Mouse (Mus musculus) stomach, embryonic 15.5 days (tissue): ENCODE measurements around the gene AU018091. TPM values are rescaled to one million over a fixed set of nuclear protein-coding genes. Genes with fewer than 3 reads are reported as not detected.
"Not testable (repeated sequence)": the region's sequence is repeated elsewhere in the genome, so short reads cannot be mapped to it uniquely, and the experiment has no call there.

ENCODE experiments used
- ATAC-seq: fragments of 200-750 bp; cut with Nextera tagmentation; 2 replicates; pipeline ENCODE4 v1.8.0; 2017; ENCODE audit warnings: low read depth, moderate number of reproducible peaks, moderate TSS enrichment; ENCODE audit not compliant: insufficient read depth, low FRiP score
- H3K27ac ChIP-seq: fragments of 300-500 bp; sonication (generic); 2 replicates; pipeline ENCODE4 v1.5.1; 2015; ENCODE audit warnings: mild to moderate bottlenecking, inconsistent platforms
- H3K27me3 ChIP-seq: fragments of 300-500 bp; sonication (generic); replicated peaks from 2 replicates; pipeline ENCODE4 v1.6.1; 2015; ENCODE audit warnings: inconsistent platforms
- H3K36me3 ChIP-seq: fragments of 300-500 bp; sonication (generic); 2 replicates; pipeline ENCODE4 v1.6.1; 2015; ENCODE audit warnings: inconsistent platforms
- H3K4me1 ChIP-seq: fragments of 300-500 bp; sonication (generic); 2 replicates; pipeline ENCODE4 v1.6.1; 2015; ENCODE audit warnings: inconsistent platforms
- H3K4me2 ChIP-seq: fragments of 300-500 bp; sonication (generic); 2 replicates; pipeline ENCODE4 v1.6.1; 2015; ENCODE audit warnings: mild to moderate bottlenecking, inconsistent platforms
- H3K4me3 ChIP-seq: fragments of 300-500 bp; sonication (generic); replicated peaks from 2 replicates; pipeline ENCODE4 v1.5.1; 2015; ENCODE audit warnings: inconsistent platforms
- H3K9ac ChIP-seq: fragments of 300-500 bp; sonication (generic); 2 replicates; pipeline ENCODE4 v1.6.1; 2015; ENCODE audit warnings: inconsistent platforms
- H3K9me3 ChIP-seq: fragments of 300-500 bp; sonication (generic); 2 replicates; pipeline ENCODE4 v1.6.1; 2016; ENCODE audit warnings: inconsistent platforms
- WGBS: fragments of 180-500 bp; shearing (Covaris S2); methylation state at CpG from one replicate; pipeline ENCODE4 v1.1.7; 2015; 5-methylcytosine and 5-hydroxymethylcytosine counted together
- polyA plus RNA-seq: library from polyadenylated mRNA; unstranded; fragments of >200 nt; fragmentation: Nextera tagmentation; extraction: Ambion mirVana; gene quantifications from 2 replicates; pipeline ENCODE4 v1.2.1, GENCODE M21; 2015

The AU018091 gene
- polyA plus RNA-seq, 1 experiment from 2014 or later: 0.10 TPM

GRCm38 (mm10) chr7:3198884-3199283 is 29.9 kb upstream of the AU018091 start:
- H3K4me3 ChIP-seq: no peak overlapping the region
- H3K9me3 ChIP-seq: no peaks in the 10 kb centered on the region
- ATAC-seq: no peak
- WGBS: 44% methylated on average over 11 of the region's 11 CpGs
- no peaks in the 10 kb centered on the region for H3K36me3 ChIP-seq
- no peak overlapping the region for H3K27ac ChIP-seq
- no peak overlapping the region for H3K9ac ChIP-seq
- H3K4me2 ChIP-seq: no peak overlapping the region
- H3K27me3 ChIP-seq: no peaks in the 10 kb centered on the region
- no peaks in the 10 kb centered on the region for H3K4me1 ChIP-seq

- Histone ChIP-seq H3K4me1 (no peaks in the 10 kb centered on the region), H3K27me3 (no peaks in the 10 kb centered on the region), H3K9me3 (no peaks in the 10 kb centered on the region), H3K36me3 (no peaks in the 10 kb centered on the region), H3K4me2 (no peak overlapping the region), H3K27ac (no peak overlapping the region), H3K9ac (no peak overlapping the region), H3K4me3 (no peak overlapping the region)
- no peak for ATAC-seq
- 68% methylated on average over 5 of the region's 5 CpGs for WGBS
Measured at GRCm38 (mm10) chr7:3195850-3196249, 26.8 kb upstream of the AU018091 start.

DNA sequence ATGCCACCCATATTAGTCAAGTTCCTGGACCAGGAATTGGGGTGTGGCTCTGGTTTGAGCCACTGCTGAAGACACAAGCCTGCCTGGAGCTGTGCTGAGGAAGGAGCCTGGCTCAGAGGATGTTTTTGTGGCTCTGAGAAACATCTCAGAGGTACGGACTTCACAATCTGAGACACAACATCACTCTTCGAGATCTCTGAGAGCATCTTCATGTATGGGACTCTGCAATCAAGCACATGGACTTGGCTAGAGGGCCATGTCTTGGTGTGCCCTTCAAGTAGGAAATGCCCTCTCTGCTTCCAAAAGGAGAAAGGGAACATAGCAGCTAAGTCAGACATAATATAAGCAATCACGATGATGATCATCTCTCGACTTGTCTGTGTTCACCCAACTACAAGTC is 25.5 kb upstream of the AU018091 start:
- WGBS: 93% methylated on average over 4 of the region's 4 CpGs

GRCm38 (mm10) chr7:3193905-3194304 is 24.9 kb upstream of the AU018091 start:
- 6% methylated on average over 6 of the region's 6 CpGs for WGBS
- no peaks in the 10 kb centered on the region for H3K9me3 ChIP-seq
- no peak for ATAC-seq
- H3K9ac ChIP-seq: no peak overlapping the region
- no peaks in the 10 kb centered on the region for H3K27me3 ChIP-seq
- H3K36me3 ChIP-seq: no peaks in the 10 kb centered on the region
- H3K4me2 ChIP-seq: no peak overlapping the region
- no peak overlapping the region for H3K4me3 ChIP-seq
- H3K4me1 ChIP-seq: no peaks in the 10 kb centered on the region
- no peak overlapping the region for H3K27ac ChIP-seq

More for the DNA sequence above, 25.5 kb upstream of the AU018091 start:
- Histone ChIP-seq H3K4me2 (no peak overlapping the region), H3K27me3 (no peaks in the 10 kb centered on the region), H3K27ac (no peak overlapping the region), H3K9me3 (no peaks in the 10 kb centered on the region), H3K36me3 (no peaks in the 10 kb centered on the region), H3K9ac (no peak overlapping the region), H3K4me1 (no peaks in the 10 kb centered on the region), H3K4me3 (no peak overlapping the region)
- no peak for ATAC-seq

GRCm38 (mm10) chr7:3193049-3193632 is 24.1 kb upstream of the AU018091 start:
- Histone ChIP-seq H3K9ac (no peak overlapping the region), H3K27ac (no peak overlapping the region), H3K4me1 (no peaks in the 10 kb centered on the region), H3K27me3 (no peaks in the 10 kb centered on the region), H3K36me3 (no peaks in the 10 kb centered on the region), H3K4me3 (no peak overlapping the region), H3K9me3 (no peaks in the 10 kb centered on the region), H3K4me2 (no peak overlapping the region)
- no peak for ATAC-seq
- WGBS: 73% methylated on average over 4 of the region's 4 CpGs

- ATAC-seq: no peak
- no peak overlapping the region for H3K4me3 ChIP-seq
- H3K9me3 ChIP-seq: no peaks in the 10 kb centered on the region
- no peaks in the 10 kb centered on the region for H3K27me3 ChIP-seq
- no peak overlapping the region for H3K27ac ChIP-seq
- no peak overlapping the region for H3K9ac ChIP-seq
- WGBS: 86% methylated on average over 12 of the region's 12 CpGs
- H3K4me1 ChIP-seq: no peaks in the 10 kb centered on the region
- H3K36me3 ChIP-seq: no peaks in the 10 kb centered on the region
- no peak overlapping the region for H3K4me2 ChIP-seq
Measured at GRCm38 (mm10) chr7:3191971-3192498, 23.0 kb upstream of the AU018091 start.

- not testable (repeated sequence) for H3K4me1 ChIP-seq, H3K9ac ChIP-seq, H3K4me2 ChIP-seq, H3K27me3 ChIP-seq, ATAC-seq, H3K27ac ChIP-seq, H3K9me3 ChIP-seq, H3K4me3 ChIP-seq, H3K36me3 ChIP-seq
- WGBS: 81% methylated on average over 2 of the region's 2 CpGs
Measured at GRCm38 (mm10) chr7:3186726-3187125, 17.7 kb upstream of the AU018091 start.

- H3K27ac ChIP-seq: no peak overlapping the region
- H3K4me3 ChIP-seq: no peak overlapping the region
- no peaks in the 10 kb centered on the region for H3K4me1 ChIP-seq
- ATAC-seq: no peak
- H3K36me3 ChIP-seq: no peaks in the 10 kb centered on the region
- no peak overlapping the region for H3K9ac ChIP-seq
- no peaks in the 10 kb centered on the region for H3K27me3 ChIP-seq
- H3K4me2 ChIP-seq: no peak overlapping the region
- WGBS: no CpG with 5 or more reads among the region's 1 CpGs
- no peaks in the 10 kb centered on the region for H3K9me3 ChIP-seq
Measured at GRCm38 (mm10) chr7:3186136-3186535, 17.1 kb upstream of the AU018091 start.

DNA sequence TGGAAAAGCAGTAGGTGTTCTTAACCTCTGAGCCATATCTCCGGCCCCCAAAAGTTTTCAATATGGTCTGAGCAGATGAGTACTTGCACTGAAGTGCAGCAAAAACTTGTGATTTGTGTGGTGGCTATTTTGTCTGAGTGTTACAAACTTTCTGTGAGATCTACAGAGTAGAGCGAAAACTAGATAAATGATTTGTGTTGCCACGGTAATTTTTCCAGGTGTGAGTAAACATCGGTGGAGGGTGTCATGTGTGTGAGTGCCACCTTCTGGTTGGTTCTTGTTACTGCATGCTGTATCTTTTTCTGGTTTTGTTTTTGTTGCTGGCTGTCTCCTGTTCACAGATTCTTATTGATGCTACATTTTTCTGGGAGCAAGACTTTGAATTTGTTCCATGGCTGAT is 15.4 kb upstream of the AU018091 start:
- 32% methylated on average over 4 of the region's 4 CpGs for WGBS
- no peak for ATAC-seq
- Histone ChIP-seq H3K4me2 (no peak overlapping the region), H3K9ac (no peak overlapping the region), H3K4me1 (no peaks in the 10 kb centered on the region), H3K9me3 (no peaks in the 10 kb centered on the region), H3K27ac (no peak overlapping the region), H3K4me3 (no peak overlapping the region), H3K36me3 (no peaks in the 10 kb centered on the region), H3K27me3 (no peaks in the 10 kb centered on the region)

- H3K36me3 ChIP-seq, ATAC-seq, H3K4me3 ChIP-seq, H3K4me2 ChIP-seq, H3K9me3 ChIP-seq, H3K4me1 ChIP-seq, H3K9ac ChIP-seq, H3K27ac ChIP-seq, H3K27me3 ChIP-seq: not testable (repeated sequence)
- 87% methylated on average over 24 of the region's 24 CpGs for WGBS
Measured at GRCm38 (mm10) chr7:3180958-3181357, 12.0 kb upstream of the AU018091 start.

DNA sequence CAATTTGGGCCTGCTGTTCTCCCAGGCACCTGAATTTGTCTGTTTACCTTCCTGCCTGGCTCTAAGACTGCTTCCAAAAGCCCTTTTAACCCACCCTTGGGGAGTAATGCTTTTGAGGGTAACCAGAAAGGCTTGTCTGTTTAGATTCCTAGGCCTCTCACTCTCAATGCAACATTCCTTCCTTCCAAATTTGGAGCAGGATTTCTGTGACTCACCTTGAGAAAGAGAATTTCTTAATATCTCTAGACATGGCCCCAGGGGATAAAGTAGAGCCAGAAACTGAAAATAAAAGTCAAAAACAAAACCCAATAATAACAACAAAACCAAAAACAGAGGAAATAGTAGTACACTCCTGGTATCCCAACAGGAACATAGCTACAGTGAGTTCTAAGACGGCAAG is 707 bp downstream of the AU018091 start:
- Histone ChIP-seq H3K9ac (no peak overlapping the region), H3K4me2 (no peak overlapping the region), H3K4me3 (no peak overlapping the region), H3K36me3 (no peaks in the 10 kb centered on the region), H3K9me3 (no peaks in the 10 kb centered on the region), H3K27ac (no peak overlapping the region), H3K4me1 (no peaks in the 10 kb centered on the region), H3K27me3 (no peaks in the 10 kb centered on the region)
- 68% methylated on average over 1 of the region's 1 CpGs for WGBS
- no peak for ATAC-seq

DNA sequence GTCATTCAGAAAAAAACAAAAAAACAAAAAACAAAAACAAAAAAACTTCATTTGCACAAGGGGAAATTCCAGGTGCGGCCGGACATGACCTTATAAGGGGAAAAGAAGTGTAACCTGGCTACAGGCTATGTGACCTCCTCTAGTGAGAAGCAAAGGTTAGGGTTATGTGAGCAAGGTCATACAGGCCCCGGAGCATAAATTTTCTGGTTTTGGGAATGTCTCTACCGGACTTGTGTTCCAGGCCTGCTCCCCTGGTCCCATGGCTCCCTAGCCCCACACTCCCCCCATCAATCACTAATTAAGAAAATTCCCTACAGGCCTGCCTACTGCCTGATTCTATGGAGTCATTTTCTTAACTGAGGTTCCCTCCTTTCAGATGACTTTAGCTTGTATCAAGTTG is 2.7 kb downstream of the AU018091 start:
- WGBS: 94% methylated on average over 4 of the region's 4 CpGs

DNA sequence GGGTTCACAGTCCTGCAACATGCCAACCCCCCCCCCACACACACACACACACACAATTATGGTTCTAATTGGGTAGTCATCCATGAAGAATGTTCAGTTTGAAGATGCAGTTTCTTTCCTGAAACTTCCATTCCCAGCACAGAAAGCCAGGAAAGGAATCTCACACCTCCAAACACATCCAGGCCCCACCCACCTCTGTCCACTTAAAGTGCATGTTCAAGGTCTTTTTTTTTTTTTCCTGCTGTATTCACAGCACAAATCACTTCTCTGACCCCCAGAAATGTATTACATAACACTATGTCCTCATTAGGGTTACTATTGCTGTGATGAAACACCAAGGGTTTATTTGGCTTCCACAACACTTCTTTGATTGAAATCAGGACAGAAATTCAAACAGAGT is 4.0 kb downstream of the AU018091 start:
- Histone ChIP-seq H3K27me3 (no peaks in the 10 kb centered on the region), H3K4me3 (no peak overlapping the region), H3K27ac (no peak overlapping the region), H3K9me3 (no peaks in the 10 kb centered on the region), H3K4me2 (no peak overlapping the region), H3K36me3 (no peaks in the 10 kb centered on the region), H3K9ac (no peak overlapping the region), H3K4me1 (no peaks in the 10 kb centered on the region)
- ATAC-seq: no peak

More for the DNA sequence above, 2.7 kb downstream of the AU018091 start:
- Histone ChIP-seq H3K9me3 (no peaks in the 10 kb centered on the region), H3K27me3 (no peaks in the 10 kb centered on the region), H3K4me2 (no peak overlapping the region), H3K36me3 (no peaks in the 10 kb centered on the region), H3K9ac (no peak overlapping the region), H3K27ac (no peak overlapping the region), H3K4me3 (no peak overlapping the region), H3K4me1 (no peaks in the 10 kb centered on the region)
- no peak for ATAC-seq
